Mouse (Mus musculus) inflammation-experienced regulatory T-cells, adult 6 months (primary cell): ENCODE results near the gene Gpr146. TPM values are rescaled to one million over a fixed set of nuclear protein-coding genes. Genes with fewer than 3 reads are reported as not detected.

Experiments
- ATAC-seq: one replicate; pipeline ENCODE4 v1.8.0; 2017
- polyA plus RNA-seq, 3 experiments: library from polyadenylated mRNA; unstranded; fragments of 100-300 nt; shearing (Covaris generic); gene quantifications; one replicate each; pipeline ENCODE4 v1.2.1; 2017

The Gpr146 gene
- polyA plus RNA-seq, 3 experiments from 2014 or later = 3.9 to 5.8 (median 5.2) TPM

GRCm38 (mm10) chr5:139403692-139404260 is 26.3 kb downstream of the Gpr146 start:
- ATAC-seq = no peak

DNA sequence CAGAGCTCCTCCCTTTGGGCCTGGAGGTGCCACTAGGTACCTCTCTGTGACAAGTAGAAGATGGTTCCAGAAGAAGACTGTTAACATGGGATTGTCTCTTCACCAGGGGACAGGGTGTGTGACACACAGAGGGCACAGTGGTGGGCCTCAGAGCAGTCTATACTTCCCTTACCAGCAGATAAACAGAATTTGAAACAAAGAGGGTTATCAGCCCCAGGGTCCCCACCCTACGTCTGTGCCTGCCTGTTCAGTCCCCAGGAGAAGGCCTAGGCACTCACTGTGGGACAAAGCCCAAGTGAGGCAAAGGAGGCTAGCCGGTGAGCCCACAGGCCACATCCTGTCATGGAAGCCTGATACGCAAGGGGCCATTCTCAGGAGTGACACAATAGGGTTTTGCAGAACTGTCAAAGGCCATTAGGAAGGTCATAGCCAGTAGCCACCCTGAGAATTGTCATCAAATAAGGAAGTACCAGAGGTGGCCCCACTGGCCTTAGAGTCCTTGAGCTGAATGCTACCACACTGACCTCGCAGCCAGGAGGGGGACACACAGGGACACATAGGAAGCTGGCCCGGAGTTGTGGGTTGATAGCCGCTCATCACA is 27.4 kb downstream of the Gpr146 start, which contains the start of gene C130050O18Rik:
C130050O18Rik (plus strand) TSS at position 480 of the 601 bp plus-strand sequence.
- ATAC-seq = no peak

DNA sequence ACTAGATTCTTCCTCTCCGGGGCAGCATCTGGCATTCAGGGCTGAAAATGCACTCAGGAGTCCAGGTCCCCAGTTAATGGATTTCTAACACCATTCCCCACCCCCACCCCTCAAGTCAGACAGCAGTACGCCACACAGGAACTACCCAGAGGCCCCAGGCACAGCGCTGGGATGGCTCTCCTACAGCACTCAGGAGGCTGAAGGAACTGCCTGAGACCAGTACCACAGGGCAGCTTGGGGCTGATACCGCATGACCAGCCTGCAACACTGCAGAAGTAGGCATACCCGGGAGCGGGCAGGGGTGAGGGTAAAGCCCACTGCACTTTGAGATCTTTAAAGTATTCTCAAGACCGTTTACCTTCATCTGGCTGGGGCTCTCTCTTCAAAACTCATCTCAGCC is 28.0 kb downstream of the Gpr146 start:
- ATAC-seq = no peak

DNA sequence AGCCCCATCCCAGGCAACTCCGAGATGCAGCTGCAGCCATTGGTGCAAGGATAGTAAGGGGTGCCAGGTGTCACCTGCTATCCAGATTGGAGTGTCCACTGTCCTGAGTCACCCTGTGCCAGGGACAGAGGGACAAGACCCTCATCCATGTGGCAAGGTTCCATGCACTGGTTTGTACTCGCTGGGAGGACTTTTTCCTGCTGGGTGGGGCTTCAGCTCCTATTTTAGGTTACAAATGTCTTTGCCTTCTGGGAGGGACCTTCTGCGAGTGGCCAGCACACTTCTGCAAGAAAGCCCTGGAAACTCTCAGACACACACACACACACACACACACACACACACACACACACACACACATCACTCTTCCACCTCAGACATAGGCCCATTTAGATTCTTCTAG is 28.5 kb downstream of the Gpr146 start:
- no peak for ATAC-seq

DNA sequence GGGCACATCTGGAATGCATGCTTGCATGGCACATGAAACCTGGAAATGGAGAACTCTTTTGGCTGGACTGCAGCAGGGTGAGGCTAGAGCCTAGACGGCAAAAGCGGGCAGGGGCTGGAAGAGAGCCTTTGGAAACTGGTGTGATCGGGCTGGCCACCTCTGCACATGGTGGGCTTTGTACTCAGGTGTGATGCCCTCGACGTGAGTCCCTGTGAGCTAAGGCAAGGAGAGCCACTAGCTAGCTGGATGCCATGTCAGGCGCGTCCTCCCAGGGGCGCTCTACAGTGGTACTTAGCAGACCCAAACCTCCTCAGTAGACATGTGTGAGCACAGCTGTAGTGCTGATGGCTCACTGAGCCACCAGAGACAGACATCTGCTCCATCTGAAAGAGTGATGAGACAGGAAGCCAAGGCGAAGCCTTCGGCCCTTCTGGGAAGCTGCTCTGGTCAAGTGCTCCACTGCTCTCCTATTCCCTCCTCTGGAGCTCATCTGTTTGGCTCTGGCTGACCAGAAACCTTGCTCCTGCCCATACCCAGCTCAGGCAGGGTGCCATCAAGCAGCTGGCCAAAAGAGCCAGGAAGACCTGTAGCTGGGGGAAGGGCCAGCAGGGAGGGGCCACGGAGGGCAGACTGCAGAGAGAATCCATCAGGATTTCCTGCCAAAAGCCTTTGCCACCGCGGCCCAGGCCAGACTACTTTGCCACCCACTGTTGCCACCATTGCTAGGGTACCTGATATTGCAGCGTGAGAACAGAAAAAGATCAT is 29.8 kb downstream of the Gpr146 start:
- ATAC-seq = no peak

GRCm38 (mm10) chr5:139408511-139408910 is 31.0 kb downstream of the Gpr146 start:
- no peak for ATAC-seq

GRCm38 (mm10) chr5:139409412-139409811 is 31.9 kb downstream of the Gpr146 start:
- ATAC-seq = no peak

DNA sequence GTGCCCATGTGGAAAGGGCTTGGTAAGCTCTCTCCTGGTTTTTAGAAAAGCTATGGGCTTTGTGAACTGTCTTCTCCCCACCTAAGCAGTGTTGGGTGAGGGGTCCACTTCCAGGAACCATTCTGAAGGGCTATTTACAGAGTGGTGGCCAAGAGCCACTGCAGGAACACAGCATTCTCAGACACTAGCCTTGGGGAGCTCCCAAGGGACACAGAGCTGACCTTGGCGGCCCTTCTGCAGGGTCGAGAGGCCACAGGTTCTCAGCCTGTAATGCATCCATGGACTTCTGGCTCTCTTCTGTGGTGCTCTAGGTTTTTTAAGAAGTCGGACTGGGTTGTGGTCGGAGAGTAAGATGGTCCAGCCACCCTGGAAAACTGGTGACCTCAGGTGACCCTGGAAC is 32.6 kb downstream of the Gpr146 start:
- ATAC-seq = no peak

GRCm38 (mm10) chr5:139411117-139411516 is 33.6 kb downstream of the Gpr146 start:
- no peak for ATAC-seq

DNA sequence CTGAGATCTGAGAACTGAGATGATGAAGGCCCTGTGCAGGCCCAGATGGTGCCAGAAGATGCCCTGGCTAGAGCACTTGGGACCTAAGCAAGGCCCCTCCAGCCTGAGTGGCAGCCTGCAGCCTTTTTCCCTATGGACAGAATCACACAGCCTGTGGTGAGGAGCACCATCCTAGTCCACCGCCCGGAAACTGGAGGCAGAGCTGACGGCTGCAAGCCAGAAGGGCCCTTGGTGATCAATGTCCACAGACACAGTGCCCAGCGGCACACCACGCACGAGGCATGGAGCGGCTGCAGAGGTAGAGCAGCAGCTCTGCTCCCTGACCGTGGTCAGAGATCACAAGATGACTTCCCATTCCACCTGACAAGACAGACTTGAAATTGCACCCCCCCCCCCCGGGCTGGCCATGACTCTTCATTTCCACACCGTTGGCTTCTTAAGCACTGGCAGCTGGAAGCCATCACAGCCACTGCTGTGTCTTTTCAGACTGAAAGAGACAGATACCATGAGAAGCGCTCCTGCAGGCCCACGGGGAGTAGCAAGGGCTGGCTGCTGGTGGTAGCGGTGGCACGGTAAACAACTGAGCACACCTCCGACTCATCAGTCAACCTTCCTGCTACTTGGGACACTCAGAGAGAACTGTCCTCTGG is 34.3 kb downstream of the Gpr146 start:
- no peak for ATAC-seq

GRCm38 (mm10) chr5:139413545-139413944 is 36.0 kb downstream of the Gpr146 start:
- no peak for ATAC-seq

DNA sequence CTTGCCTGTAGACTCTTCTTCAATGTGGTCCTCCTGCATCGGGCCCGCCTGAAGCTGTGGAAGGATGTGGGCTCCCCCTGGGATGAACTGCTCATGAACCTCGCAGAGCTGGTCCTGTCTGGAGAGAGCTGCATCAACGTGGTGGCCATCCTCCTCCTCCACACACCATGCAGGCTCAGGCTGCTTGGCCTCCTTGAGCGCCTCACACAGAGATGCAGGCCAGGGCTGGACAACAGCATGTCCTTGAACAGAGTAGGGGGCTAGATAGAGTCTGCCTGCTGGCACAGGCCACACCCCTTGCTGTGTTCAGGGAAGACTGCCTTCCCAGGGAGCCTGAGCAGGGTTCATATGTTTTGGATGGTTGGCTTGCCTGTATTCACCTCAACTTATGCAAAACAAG is 37.5 kb downstream of the Gpr146 start:
- ATAC-seq = no peak

- no peak for ATAC-seq
Observed at GRCm38 (mm10) chr5:139416942-139417341, 39.4 kb downstream of the Gpr146 start.

DNA sequence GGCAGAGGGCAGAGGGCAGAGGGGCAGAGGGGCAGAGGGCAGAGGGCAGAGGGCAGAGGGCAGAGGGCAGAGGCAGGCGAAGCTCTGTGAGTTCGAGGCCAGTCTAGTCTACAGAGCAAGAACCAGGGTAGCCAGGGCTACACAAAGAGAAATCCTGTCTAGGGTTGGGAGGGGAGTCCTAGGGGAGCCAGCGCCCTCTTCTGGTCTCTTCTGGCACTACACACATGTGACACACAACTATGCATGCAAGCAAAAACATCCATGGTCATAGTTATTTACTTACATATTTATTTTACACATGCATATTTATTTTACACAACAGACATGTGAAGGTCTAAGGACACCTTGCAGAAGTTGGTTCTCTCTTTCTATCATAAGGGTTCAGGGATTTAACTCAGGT is 40.0 kb downstream of the Gpr146 start:
- no peak for ATAC-seq

DNA sequence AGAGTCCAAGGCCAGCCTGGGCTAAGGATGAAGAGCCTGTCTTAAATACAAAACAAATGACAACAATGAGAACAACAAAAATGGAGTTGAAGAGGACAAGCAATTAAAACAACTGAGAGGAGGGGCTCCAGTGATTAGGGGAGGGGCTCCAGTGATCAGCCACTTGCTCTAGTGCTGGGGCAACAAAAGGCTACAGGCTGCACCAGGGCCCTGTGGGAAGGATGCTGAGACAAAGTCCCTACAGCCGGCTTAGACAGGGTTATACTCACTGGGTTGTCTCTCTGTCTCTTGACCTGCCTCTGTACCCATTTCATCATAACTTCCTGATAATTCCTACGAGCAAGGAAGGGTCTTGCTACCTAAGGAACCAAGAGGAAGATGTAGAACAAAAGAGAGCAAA is 40.6 kb downstream of the Gpr146 start:
- ATAC-seq = no peak

GRCm38 (mm10) chr5:139418633-139419032 is 41.1 kb downstream of the Gpr146 start:
- no peak for ATAC-seq

DNA sequence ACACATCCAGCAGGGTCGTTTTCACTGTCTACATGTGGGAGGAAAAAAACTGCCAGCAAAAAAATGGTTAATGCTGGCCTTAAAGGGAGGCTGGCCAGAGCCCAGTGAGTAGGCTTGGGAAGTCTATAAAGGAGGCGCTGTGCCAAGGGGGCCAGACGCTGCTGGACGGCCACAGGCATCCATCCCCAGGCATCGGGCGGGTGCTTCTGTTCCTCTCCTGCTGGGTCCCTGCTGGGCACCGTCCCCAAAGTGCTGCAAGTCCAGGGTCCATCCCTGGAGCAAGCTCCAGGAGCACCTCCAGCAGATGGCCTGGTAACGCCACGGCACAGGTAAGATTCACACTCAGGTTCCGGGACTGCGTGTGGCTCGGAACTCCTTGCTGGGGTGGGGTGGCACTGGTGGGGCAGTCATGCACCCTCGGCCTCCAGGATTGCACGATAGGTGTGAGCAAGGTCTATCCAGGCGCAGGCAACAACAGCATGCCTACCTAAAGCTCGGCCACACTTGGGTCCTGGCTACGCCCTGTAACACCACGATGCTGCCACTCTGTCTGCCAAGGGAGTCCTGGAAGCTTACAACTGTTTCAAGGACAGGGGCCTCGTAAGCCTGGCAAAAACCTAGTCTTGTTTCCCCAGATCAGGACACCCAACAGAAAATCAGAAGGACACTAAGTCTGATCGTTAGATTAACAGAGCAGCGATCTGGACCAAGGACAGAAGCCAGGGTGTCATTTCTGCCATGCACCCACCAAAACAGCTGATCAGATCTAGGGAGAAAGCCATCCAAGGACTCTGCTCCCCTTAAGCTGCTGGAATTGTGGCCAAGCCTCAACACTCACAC is 45.7 kb downstream of the Gpr146 start, which contains the start of gene Gper1:
Gper1 (plus strand) TSS at position 126 of the 840 bp plus-strand sequence.
- ATAC-seq = no peak

DNA sequence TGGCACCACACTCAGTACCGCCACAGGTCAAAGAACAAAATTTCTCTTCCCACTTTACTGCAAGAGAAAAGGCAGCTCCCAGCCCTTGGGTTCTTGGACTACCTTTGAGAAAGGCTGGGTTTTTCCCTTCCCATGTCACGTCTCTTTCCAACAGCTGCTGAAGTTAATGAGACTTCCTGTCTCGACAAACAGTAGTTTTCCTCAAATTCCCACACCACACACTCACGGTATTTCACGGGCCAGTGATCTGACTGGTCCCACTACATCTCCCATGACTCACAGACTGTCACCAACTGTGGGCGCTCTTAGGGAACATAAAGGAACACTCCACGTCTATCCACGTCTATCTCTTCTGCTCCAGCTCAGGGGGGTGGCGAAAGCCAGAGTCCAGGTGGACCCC is 47.7 kb downstream of the Gpr146 start:
- no peak for ATAC-seq

GRCm38 (mm10) chr5:139427001-139427400 is 49.5 kb downstream of the Gpr146 start:
- ATAC-seq = no peak

- no peak for ATAC-seq
Observed at GRCm38 (mm10) chr5:139427989-139428388, 50.5 kb downstream of the Gpr146 start.

DNA sequence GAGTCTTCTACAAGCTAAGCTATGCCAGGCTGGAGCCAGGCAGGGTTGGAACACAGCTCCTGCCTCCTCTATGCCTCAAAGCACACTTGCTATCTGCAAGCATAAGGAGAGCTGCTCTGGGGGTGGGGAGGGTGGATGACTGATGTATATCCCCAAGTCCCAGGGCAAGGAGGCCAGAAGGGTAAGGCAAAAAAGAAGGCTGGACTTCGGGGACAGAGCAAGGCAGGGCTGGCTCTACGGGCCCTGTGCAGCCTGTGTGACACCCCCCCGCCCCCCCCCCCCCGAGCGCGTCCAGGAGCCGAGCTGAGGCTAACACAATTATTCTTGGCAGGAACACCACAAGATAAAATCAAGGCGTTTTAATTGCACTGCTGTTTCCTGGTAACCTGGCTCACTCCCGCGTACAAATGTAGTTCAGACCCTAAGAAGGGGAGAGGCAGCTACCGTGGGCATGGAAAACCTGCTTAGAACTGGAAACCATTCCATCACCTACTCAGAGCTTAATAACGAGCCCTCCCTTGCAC is 52.4 kb downstream of the Gpr146 start:
- no peak for ATAC-seq

DNA sequence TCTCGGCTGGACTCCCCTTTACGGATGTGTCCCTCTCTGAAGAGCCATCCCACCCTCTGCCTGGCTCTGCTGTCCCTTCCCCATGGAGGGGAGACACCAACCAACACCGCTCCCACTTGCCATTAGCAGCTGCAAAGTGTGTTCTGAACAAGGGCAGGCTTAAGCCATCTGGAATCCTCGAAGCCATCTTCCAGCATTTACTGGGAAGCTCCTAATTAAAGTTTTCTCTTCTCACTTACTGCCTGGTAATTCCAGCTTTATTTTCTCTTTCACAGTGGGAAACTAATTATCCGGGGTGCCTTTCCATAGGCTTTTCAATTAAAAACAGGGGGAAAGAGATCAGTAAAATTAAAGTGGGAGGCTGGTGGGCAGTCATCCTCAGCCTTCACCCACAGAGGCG is 54.8 kb downstream of the Gpr146 start:
- ATAC-seq = no peak
